Mouse (Mus musculus): ENCODE results near the gene Elp5.
"Not testable (repeated sequence)": the region's sequence is repeated elsewhere in the genome, so short reads cannot be mapped to it uniquely, and the experiment has no call there.

The Elp5 gene

GRCm38 (mm10) chr11:69982225-69982624, at the start of gene Elp5:
TSS of gene Elp5 (minus strand) at chr11:69982517.
- DNase-seq (ENCODE audit: low spot score in 2 of 2): no peak

- DNase-seq (ENCODE audit: low spot score in 2 of 2): no peak
These were observed 49.0 kb upstream of the Elp5 start for GRCm38 (mm10) chr11:70031321-70031670.

DNA sequence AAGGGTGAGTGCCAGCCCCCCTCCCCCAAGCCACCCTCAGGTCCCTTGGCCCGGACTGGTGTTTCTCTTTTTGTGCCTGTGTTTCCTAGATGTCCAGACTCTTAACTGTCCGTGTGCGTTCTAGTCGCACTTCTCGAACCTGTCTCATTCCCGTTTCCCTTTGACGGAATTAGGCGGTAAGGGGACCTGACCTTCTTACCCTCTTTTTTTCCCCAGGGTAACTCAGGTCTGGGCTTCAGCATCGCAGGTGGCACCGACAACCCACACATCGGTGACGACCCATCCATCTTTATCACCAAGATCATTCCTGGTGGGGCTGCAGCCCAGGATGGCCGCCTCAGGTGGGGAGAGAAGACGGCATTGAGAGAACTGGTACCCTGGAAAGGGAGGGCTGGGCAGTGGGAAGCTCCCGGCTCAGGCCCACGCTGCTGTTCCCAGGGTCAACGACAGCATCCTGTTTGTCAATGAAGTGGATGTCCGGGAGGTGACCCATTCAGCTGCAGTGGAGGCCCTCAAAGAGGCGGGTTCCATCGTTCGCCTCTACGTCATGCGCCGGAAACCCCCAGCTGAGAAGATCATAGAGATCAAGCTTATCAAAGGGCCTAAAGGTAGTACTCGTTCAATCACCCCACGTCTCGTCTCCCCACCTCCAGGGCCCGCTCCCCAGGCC, 48.5 kb upstream of the Elp5 start:
- no peak for DNase-seq (ENCODE audit: low spot score in 2 of 2)

DNA sequence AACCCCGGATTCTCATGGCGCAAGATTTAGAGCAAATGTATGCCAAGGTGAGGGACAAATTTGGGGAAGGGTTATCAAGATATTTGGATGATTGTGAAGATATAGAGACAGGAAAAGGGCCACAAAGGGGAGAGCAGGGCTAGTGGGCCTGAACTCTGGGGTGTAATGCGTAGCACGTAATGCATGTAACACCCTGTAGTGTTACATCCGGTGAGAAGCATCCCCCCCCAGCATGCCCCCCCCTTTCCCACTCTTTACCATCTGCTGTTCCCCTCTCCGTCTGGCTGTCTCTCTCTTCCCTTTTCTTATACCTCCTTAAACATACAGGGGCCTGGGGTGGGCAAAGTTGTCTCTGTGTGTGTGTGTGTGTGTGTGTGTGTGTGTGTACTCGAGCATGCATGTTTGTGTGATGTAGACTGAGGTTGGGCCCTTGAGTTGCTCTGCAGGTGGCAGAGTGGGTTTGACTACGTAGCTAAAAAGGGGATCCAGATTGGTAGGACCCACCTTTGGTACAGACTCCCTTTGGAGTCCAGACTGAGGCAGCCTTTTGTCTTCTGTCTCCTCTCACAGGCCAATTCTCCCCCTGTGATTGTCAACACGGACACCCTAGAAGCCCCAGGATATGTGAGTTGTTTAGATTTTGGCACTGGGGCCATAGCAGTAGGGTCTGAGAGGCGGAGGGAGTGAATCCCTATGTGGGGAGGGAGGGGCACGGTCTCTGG, 47.7 kb upstream of the Elp5 start:
- no peak for DNase-seq (ENCODE audit: low spot score in 2 of 2)

DNA sequence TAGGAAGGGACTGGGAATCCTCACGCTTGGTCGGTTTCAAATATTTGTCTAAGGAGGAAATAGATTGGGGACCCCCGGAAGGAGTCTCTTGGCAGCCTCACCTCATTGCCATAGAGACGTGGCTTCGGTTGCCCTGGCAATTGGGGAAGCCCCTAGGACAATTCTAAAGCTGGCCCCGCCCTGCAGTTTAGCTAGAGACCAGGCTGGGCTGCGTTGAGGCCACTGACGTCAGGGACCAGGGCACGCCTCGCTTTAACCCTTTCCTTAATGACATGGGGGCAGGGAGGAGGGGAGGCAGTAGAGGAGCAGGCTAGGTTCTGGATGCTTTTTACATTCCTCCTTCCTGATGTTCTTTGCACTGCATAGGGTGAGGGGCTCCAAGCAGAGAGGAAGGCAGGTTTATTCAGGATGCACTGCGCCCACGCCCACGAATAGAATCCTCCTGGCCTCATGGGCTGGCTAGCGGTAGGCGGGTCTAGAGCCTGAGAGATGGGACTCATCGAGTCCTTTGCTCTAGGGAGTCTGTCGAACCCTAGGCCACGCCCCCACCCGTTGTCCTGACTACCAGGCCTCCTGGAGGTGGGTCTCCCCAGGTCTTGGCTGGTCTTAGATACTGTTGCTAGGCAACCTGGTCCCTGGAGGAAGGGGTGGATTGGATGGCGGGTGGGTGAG, 46.9 kb upstream of the Elp5 start:
- DNase-seq (ENCODE audit: low spot score in 2 of 2): peak; percentile 83 to 91

- DNase-seq (ENCODE audit: low spot score in 2 of 2): no peak
These were observed 46.2 kb upstream of the Elp5 start for GRCm38 (mm10) chr11:70028401-70029129.

- DNase-seq (ENCODE audit: low spot score in 2 of 2): no peak
These were observed 45.1 kb upstream of the Elp5 start for GRCm38 (mm10) chr11:70027397-70027796.

GRCm38 (mm10) chr11:70026689-70027088, 44.4 kb upstream of the Elp5 start:
- no peak for DNase-seq (ENCODE audit: low spot score in 2 of 2)

DNA sequence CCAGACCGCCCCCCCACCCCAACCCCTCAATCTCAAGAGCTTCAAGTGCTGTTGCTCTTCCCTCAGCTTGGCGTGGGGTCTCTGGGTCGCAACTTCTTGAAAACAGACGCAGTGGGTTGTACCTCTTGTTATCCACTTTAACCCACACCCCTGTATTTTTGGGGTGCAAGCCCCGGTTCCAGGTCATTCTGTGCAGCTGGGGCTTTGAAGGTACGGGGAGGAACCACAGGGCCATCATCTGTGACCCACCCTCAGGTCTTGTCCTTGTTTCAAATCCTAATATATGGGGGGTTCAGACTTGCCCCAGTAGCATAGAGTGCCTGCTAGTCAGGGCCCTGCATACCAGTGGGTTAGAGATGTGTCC, 41.8 kb upstream of the Elp5 start:
- DNase-seq (ENCODE audit: low spot score in 2 of 2): no peak

DNA sequence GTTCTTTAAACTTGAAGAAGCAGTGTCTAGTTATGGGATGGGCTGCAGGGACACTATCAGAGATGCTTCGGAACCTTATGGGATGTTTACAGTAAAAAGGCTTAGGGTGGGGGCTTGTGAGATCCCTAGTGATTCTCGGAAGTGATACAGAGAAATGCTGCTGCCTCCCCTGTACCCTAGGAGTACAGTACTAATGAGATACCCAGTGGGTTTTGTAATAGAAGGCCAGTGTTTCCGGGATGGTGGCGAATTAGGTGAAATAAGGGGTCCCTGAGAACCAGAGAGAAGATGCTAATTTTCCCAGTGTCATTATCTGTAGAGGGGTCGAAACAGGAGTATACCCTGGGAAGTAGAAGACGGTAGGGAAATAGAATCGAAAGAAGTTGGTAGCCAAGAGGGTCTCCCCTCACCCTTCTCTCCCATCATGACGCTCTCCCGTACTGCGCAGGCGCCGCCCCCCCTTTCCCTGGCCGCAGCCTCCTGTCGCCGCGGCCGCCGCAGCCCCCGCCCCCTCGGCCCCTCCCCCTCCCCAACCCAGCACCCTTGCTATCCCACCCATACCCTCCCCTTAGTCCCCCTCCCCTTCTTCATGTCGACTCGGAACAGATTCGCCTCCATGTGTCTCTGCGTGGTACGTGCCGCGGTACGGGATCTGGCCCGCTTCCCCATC, 41.3 kb upstream of the Elp5 start:
- no peak for DNase-seq (ENCODE audit: low spot score in 2 of 2)

GRCm38 (mm10) chr11:70021264-70022132, 39.2 kb upstream of the Elp5 start:
- peak; percentile 96 to 98 for DNase-seq (ENCODE audit: low spot score in 2 of 2)

- DNase-seq (ENCODE audit: low spot score in 2 of 2): peak; percentile 77 to 84
These were observed 38.5 kb upstream of the Elp5 start for GRCm38 (mm10) chr11:70020731-70021263.

GRCm38 (mm10) chr11:70020022-70020631, 37.8 kb upstream of the Elp5 start:
- DNase-seq (ENCODE audit: low spot score in 2 of 2): no peak

DNA sequence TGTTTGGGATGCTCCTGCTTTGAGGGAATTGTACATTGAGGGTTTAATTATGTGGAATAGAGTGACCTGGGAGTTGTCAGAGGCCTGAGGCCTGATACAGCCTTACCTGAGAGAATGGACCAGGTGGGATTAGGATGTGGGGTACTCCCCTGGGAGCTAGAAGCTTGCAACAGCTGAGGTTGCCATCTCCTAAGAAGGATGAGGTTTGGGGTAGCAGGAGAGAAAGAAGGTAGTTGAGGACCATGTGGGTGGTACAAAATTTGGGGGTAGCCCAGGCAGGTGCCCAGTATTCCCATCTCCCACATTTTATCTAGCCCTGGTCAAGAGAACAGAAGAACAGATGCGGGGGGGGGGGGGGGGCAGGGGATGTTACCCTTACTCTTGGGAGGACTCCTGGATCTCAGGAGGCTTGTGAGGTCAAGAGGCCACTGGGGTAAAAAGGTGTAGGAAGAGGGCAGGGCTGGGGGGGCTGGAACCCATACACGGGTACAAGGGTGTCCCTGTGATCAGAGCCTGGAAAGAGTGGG, 37.2 kb upstream of the Elp5 start:
- DNase-seq (ENCODE audit: low spot score in 2 of 2): no peak

DNA sequence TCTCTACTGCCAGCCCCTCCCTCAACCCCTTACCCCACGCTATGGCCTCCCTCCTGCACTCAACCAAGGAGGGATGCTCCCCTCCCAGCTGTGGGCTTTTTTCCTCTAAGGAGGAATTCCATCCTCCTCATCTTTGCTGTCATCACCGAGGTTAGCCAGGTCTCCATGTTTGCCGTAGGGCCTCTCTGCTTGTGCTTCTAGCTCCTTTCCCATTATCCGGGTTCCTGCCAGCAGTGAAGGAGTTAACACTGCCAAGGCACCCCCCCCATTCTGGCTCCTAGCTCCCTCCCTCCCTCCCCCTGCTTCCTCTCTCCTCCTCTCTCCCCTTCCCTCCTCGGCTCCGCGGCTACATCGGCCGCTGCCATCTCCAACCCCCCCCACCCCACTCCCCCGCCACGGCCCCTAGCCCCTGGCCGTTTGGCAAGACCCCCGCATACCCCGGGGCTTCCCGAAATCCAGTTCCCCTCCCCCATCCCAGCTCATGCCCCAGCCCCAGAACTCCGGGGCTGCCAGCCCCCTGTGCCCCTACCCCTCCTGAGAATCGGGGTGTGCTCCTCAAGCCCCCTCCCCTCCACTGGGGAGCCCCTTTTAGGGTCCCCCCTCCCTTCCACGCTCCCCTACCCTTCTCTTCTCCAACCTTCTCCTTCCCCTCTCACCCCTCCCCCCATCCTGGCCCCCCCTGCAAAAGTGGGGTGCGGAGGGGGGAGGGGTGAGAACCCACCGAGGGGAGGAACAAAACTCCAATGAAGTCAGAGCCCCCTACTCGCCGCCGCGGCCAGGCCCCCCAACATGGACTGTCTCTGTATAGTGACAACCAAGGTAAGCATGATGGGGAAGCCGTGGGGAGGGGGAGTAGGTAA, 36.0 kb upstream of the Elp5 start:
- peak in 1 of 2 experiments; percentile 67 for DNase-seq (ENCODE audit: low spot score in 2 of 2)

DNA sequence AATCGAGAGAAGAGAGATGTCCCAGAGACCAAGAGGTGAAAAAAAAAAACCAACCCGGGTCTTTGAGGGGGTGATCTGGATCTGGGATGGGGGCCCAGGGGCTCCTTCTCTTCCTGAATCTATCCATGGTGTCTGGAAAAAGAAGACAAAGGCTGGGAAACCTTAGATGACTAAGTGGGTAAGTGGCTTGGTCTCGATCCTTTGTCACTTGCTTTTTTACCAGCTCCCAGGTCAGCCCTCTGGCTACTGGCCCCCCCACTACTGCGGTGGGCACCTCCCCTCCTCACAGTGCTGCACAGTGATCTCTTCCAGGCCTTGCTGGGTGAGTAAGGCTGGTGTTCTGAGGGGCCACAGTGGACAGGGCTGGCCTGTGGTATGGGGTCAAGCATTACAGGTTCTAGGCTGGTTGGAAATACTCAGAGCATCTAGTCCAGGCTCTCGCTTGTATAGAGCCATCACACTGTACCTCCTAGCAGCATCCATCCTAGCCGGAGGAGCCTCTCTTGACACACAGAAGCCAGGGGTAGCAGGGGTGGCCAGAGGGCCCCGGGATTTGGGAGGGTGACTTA, 35.0 kb upstream of the Elp5 start:
- no peak for DNase-seq (ENCODE audit: low spot score in 2 of 2)

GRCm38 (mm10) chr11:70016669-70017068, 34.4 kb upstream of the Elp5 start, which contains the start of gene Dlg4:
TSS of gene Dlg4 (plus strand) at chr11:70016942.
- no peak for DNase-seq (ENCODE audit: low spot score in 2 of 2)

GRCm38 (mm10) chr11:70016177-70016576, 33.9 kb upstream of the Elp5 start:
- DNase-seq (ENCODE audit: low spot score in 2 of 2): not testable (repeated sequence)
